Mouse (Mus musculus): ENCODE measurements around the gene Padi6.

Padi6 gene

GRCm38 (mm10) chr4:140747978-140748377 is 5.5 kb upstream of the Padi6 start:
- peak in 1 of 2 experiments; percentile 26 for DNase-seq

- DNase-seq: peak; percentile 64 to 70
Observed at GRCm38 (mm10) chr4:140744654-140745053, 2.2 kb upstream of the Padi6 start.

- no peak for DNase-seq
Observed at GRCm38 (mm10) chr4:140743086-140743485, 643 bp upstream of the Padi6 start.

- DNase-seq: no peak
Observed at GRCm38 (mm10) chr4:140741401-140741800, 1.0 kb downstream of the Padi6 start.

- no peak for DNase-seq
Observed at GRCm38 (mm10) chr4:140740655-140741054, 1.8 kb downstream of the Padi6 start.

GRCm38 (mm10) chr4:140732871-140733270 is 9.6 kb downstream of the Padi6 start:
- DNase-seq: no peak

- no peak for DNase-seq
Observed at GRCm38 (mm10) chr4:140731654-140732053, 10.8 kb downstream of the Padi6 start.

GRCm38 (mm10) chr4:140726907-140727306 is 15.5 kb downstream of the Padi6 start:
- DNase-seq: no peak

- no peak for DNase-seq
Observed at GRCm38 (mm10) chr4:140724739-140725138, 17.7 kb downstream of the Padi6 start.

GRCm38 (mm10) chr4:140723801-140724200 is 18.6 kb downstream of the Padi6 start:
- peak; percentile 57 to 64 for DNase-seq

GRCm38 (mm10) chr4:140723192-140723591 is 19.3 kb downstream of the Padi6 start:
- no peak for DNase-seq

GRCm38 (mm10) chr4:140722710-140723109 is 19.7 kb downstream of the Padi6 start:
- DNase-seq: no peak

GRCm38 (mm10) chr4:140721968-140722490 is 20.4 kb downstream of the Padi6 start:
- DNase-seq: no peak

GRCm38 (mm10) chr4:140720091-140720490 is 22.4 kb downstream of the Padi6 start:
- DNase-seq: no peak

GRCm38 (mm10) chr4:140718436-140718835 is 24.0 kb downstream of the Padi6 start:
- no peak for DNase-seq

GRCm38 (mm10) chr4:140716994-140717393 is 25.4 kb downstream of the Padi6 start:
- no peak for DNase-seq

GRCm38 (mm10) chr4:140714586-140714985 is 27.9 kb downstream of the Padi6 start:
- DNase-seq: no peak

- peak; percentile 96 for DNase-seq
Observed at GRCm38 (mm10) chr4:140713480-140714365, 28.7 kb downstream of the Padi6 start.

- no peak for DNase-seq
Observed at GRCm38 (mm10) chr4:140711360-140711759, 31.1 kb downstream of the Padi6 start.

GRCm38 (mm10) chr4:140710781-140711180 is 31.7 kb downstream of the Padi6 start:
- DNase-seq: no peak

- no peak for DNase-seq
Observed at GRCm38 (mm10) chr4:140709617-140710016, 32.8 kb downstream of the Padi6 start.

GRCm38 (mm10) chr4:140709111-140709510 is 33.3 kb downstream of the Padi6 start:
- DNase-seq: no peak

- DNase-seq: no peak
Observed at GRCm38 (mm10) chr4:140708297-140708927, 34.0 kb downstream of the Padi6 start.

- DNase-seq: no peak
Observed at GRCm38 (mm10) chr4:140707615-140708014, 34.8 kb downstream of the Padi6 start.
